Mouse (Mus musculus): ENCODE data around the gene Gm45021. TPM values are rescaled to one million over a fixed set of nuclear protein-coding genes. Genes with fewer than 3 reads are reported as not detected.

The Gm45021 gene
- not detected for polyA plus RNA-seq (2012; fragmentation: generic; extraction: Trizol)

DNA sequence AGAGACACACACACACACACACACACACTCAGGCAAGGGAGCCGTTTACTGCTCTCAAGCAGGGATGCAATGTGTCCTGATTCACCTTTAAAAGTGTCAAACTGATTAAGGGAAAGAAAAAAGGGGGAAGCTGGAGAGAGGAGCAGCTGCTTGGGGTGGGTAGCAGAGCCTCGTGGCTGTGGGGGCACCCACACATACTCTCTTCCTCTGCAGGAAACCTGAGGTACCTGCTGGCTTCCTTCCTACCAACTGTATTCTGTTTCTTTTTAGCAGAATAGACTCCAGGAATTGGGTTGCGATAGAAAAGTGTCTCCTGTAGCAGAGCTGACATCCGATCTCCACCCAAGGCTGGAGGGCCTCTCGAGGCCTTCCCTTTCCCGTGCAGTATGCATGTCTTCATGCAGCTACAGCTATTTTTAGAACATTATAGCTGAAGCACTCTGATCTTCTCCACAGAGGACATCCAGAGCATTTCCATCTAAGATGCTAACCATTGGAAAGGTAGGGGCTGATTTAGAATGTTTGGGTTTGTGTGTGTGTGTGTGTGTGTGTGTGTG lies at the start of gene Gm45021:
Gene Gm45021 (plus strand): TSS at position 417 of the 557 bp plus-strand sequence.
- Histone ChIP-seq H3ac (ENCODE audit: control insufficient read depth, insufficient read length) (no peak within 1 kb of the TSS), H3K36me3 (ENCODE audit: control insufficient read depth, insufficient read depth) (no peaks in the 10 kb centered on the region), H3K4me2 (ENCODE audit: low read depth) (no peak within 1 kb of the TSS), H3K4me3 (no peak within 1 kb of the TSS), H3K27me3 (ENCODE audit: control insufficient read depth, insufficient read depth, insufficient read length) (no peaks in the 10 kb centered on the region), H3K79me2 (ENCODE audit: control insufficient read depth, insufficient read depth) (no peaks in the 10 kb centered on the region)
- no peak for TF ChIP-seq TCF3 (IDR thresholded peaks at IDR 0.05; ENCODE audit: insufficient read length, low read depth)
- TF ChIP-seq SRF (IDR thresholded peaks at IDR 0.05; ENCODE audit: control insufficient read depth, insufficient read length, low read depth), result no peak
- no peak for TF ChIP-seq POLR2A (IDR thresholded peaks at IDR 0.05; ENCODE audit: insufficient read length, low read depth)
- TF ChIP-seq MYOG (IDR thresholded peaks at IDR 0.05; ENCODE audit: control insufficient read depth in 1 of 3, insufficient read depth in 1 of 3, insufficient read length in 2 of 3, low read depth in 2 of 3), result no peak
- TF ChIP-seq E2F4 (IDR thresholded peaks at IDR 0.05; ENCODE audit: insufficient read depth), result no peak
- no peak for TF ChIP-seq USF1 (IDR thresholded peaks at IDR 0.05; ENCODE audit: low read depth)

DNA sequence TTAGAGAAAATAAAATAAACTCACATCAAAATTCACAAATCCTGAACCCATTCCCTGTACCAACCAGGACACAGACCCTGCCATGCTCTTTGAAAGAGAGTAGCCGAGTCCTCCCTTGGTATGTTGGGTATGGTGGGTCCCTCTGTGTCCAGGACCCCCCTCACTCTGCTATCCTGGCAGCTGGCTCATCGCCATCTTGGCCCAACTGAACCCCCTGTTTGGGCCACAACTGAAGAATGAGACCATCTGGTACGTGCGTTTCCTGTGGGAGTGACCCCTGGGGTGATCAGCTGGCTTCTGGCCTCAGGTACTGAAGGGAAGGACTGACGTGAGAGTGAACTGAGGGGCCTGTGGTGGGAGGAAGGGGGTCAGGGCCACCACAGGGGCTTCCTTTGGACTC lies 49.5 kb upstream of the Gm45021 start:
- H3K4me3 ChIP-seq, result no peak overlapping the region

DNA sequence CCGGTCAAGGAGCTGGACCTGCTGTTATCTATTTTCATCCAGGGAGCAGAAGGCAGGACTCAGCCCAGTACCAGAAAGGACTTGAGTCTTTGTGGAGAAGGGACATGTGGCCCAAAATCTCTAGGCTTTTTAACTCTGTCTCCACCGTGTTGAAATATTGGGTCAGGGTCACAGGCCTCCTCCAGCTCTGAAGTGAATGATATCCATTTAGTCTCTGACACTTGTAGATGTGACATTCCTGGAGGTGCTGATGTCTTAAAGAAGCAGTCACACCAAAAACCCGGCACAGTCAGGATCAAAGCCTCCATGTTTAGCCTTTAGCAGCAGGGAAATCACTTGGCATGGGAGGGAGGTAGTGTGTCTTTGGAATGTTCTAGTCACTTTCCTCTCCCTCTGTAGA lies 48.7 kb upstream of the Gm45021 start:
- H3K79me2 ChIP-seq (ENCODE audit: control insufficient read depth, insufficient read depth), result no peaks in the 10 kb centered on the region
- no peak overlapping the region for H3K4me2 ChIP-seq (ENCODE audit: low read depth)
- H3ac ChIP-seq (ENCODE audit: control insufficient read depth, insufficient read length), result no peak overlapping the region
- no peaks in the 10 kb centered on the region for H3K36me3 ChIP-seq (ENCODE audit: control insufficient read depth, insufficient read depth)
- H3K27me3 ChIP-seq (ENCODE audit: control insufficient read depth, insufficient read depth, insufficient read length), result no peaks in the 10 kb centered on the region
- no peak overlapping the region for H3K4me3 ChIP-seq
- TF ChIP-seq SRF (IDR thresholded peaks at IDR 0.05; ENCODE audit: control insufficient read depth, insufficient read length, low read depth) (no peak), USF1 (IDR thresholded peaks at IDR 0.05; ENCODE audit: low read depth) (no peak), E2F4 (IDR thresholded peaks at IDR 0.05; ENCODE audit: insufficient read depth) (no peak)

More for the DNA sequence above, 49.5 kb upstream of the Gm45021 start:
- Histone ChIP-seq H3ac (ENCODE audit: control insufficient read depth, insufficient read length) (no peak overlapping the region), H3K27me3 (ENCODE audit: control insufficient read depth, insufficient read depth, insufficient read length) (no peaks in the 10 kb centered on the region), H3K4me2 (ENCODE audit: low read depth) (no peak overlapping the region), H3K79me2 (ENCODE audit: control insufficient read depth, insufficient read depth) (no peaks in the 10 kb centered on the region), H3K36me3 (ENCODE audit: control insufficient read depth, insufficient read depth) (no peaks in the 10 kb centered on the region)
- no peak for TF ChIP-seq E2F4 (IDR thresholded peaks at IDR 0.05; ENCODE audit: insufficient read depth)
- TF ChIP-seq MAX (IDR thresholded peaks at IDR 0.05; ENCODE audit: low read depth), result no peak
- TF ChIP-seq REST (IDR thresholded peaks at IDR 0.05; ENCODE audit: insufficient read depth, insufficient read length), result no peak
- no peak for TF ChIP-seq SRF (IDR thresholded peaks at IDR 0.05; ENCODE audit: control insufficient read depth, insufficient read length, low read depth)
- TF ChIP-seq CEBPB (IDR thresholded peaks at IDR 0.05; ENCODE audit: insufficient read depth, poor library complexity, severe bottlenecking), result no peak
- TF ChIP-seq USF1 (IDR thresholded peaks at IDR 0.05; ENCODE audit: low read depth), result no peak
- TF ChIP-seq POLR2AphosphoS2 (IDR thresholded peaks at IDR 0.05; ENCODE audit: insufficient read length, low read depth), result no peak
- TF ChIP-seq TCF12 (IDR thresholded peaks at IDR 0.05; ENCODE audit: insufficient read depth, poor library complexity, severe bottlenecking), result no peak
- no peak for TF ChIP-seq MYOG (IDR thresholded peaks at IDR 0.05; ENCODE audit: control insufficient read depth in 1 of 3, insufficient read depth in 1 of 3, insufficient read length in 2 of 3, low read depth in 2 of 3)
- TF ChIP-seq MYOD1 (IDR thresholded peaks at IDR 0.05; ENCODE audit: control insufficient read depth in 1 of 3, insufficient read length in 2 of 3, low read depth in 2 of 3), result no peak
- no peak for TF ChIP-seq TCF3 (IDR thresholded peaks at IDR 0.05; ENCODE audit: insufficient read length, low read depth)

DNA sequence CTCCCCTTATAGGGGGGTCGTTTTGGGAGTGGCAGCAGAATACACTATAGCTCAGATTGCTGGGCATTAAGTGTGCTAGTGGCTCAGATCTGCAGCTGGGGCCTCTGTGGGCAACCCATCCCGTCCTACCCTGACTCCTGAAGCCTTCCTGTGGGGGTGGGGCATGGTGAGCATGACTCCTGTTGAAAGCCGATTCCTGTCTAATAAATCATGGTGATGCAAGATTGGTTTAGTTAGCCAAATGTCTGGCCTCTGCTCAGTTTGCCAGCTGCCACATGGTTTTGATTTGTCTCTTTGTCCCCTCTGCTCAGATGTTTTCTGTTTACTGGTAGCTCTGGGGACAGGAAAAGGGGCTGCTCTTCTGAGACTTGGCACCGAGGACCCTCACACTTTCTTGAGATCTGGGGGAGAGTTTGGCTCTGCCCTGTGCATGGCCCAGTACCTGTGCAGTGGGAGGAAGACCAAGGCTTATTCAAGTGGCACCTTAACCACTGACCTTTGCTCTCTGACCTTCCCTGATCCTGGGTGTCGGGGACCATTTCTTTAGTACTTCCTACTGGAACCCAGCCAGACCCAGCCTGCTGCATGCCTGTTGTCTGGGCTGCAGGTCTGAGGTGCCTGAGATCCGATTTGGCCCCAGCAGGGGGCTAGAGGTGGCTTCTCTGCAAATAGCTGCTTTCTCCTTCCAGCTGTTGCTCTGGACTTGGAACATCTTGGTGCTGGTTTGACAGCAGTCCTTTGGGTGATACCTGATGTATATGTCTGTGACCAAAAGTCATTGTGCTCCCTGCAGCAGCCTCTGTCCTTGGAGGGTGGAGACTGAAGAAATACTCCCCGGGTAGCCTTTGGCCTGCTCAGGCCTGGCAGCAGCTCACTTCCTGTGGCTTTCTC lies 47.6 kb upstream of the Gm45021 start:
- Histone ChIP-seq H3ac (ENCODE audit: control insufficient read depth, insufficient read length) (no peak overlapping the region), H3K4me3 (no peak overlapping the region), H3K36me3 (ENCODE audit: control insufficient read depth, insufficient read depth) (no peaks in the 10 kb centered on the region), H3K4me2 (ENCODE audit: low read depth) (peak overlapping the region; percentile 25), H3K27me3 (ENCODE audit: control insufficient read depth, insufficient read depth, insufficient read length) (no peaks in the 10 kb centered on the region), H3K79me2 (ENCODE audit: control insufficient read depth, insufficient read depth) (no peaks in the 10 kb centered on the region)
- peak in 1 of 3 experiments; percentile 14 for TF ChIP-seq MYOG (IDR thresholded peaks at IDR 0.05; ENCODE audit: control insufficient read depth in 1 of 3, insufficient read depth in 1 of 3, insufficient read length in 2 of 3, low read depth in 2 of 3)
- TF ChIP-seq REST (IDR thresholded peaks at IDR 0.05; ENCODE audit: insufficient read depth, insufficient read length), result no peak
- no peak for TF ChIP-seq POLR2A (IDR thresholded peaks at IDR 0.05; ENCODE audit: insufficient read length, low read depth)
- TF ChIP-seq TCF12 (IDR thresholded peaks at IDR 0.05; ENCODE audit: insufficient read depth, poor library complexity, severe bottlenecking), result no peak
- no peak for TF ChIP-seq TCF3 (IDR thresholded peaks at IDR 0.05; ENCODE audit: insufficient read length, low read depth)
- TF ChIP-seq MAX (IDR thresholded peaks at IDR 0.05; ENCODE audit: low read depth), result no peak
- no peak for TF ChIP-seq E2F4 (IDR thresholded peaks at IDR 0.05; ENCODE audit: insufficient read depth)
- TF ChIP-seq CEBPB (IDR thresholded peaks at IDR 0.05; ENCODE audit: insufficient read depth, poor library complexity, severe bottlenecking), result peak; percentile 94
- no peak for TF ChIP-seq USF1 (IDR thresholded peaks at IDR 0.05; ENCODE audit: low read depth)
- peak in 1 of 3 experiments; percentile 16 for TF ChIP-seq MYOD1 (IDR thresholded peaks at IDR 0.05; ENCODE audit: control insufficient read depth in 1 of 3, insufficient read length in 2 of 3, low read depth in 2 of 3)
- TF ChIP-seq SRF (IDR thresholded peaks at IDR 0.05; ENCODE audit: control insufficient read depth, insufficient read length, low read depth), result no peak
- TF ChIP-seq POLR2AphosphoS2 (IDR thresholded peaks at IDR 0.05; ENCODE audit: insufficient read length, low read depth), result no peak
